ENCODE assay signal across 12 mouse cellular contexts in the genomic region with DNA sequence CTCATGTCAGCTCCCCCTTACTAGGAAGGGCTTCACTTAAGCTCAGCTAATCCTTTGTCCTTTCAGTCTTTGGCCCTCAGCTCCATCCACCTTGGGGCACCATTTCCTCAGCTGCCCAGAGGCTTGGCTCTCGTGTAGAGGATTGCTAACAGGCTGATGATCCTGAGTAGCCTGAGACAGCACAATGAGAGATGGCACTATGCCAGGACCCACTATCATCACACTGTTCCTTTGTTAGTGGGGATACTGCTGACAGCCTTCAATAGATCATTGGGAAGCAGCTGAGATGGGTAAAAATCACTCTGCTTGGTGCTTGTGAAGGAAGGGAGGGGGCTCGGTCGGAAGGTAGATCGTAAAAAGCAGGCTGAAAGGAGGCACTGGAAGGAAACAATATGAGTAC.
DNase-seq lines count a peak whose midpoint lies in the region.
"Had no signal": no experiment of that assay in that cellular context is flagged by ENCODE, and none has a peak within 500 bp of the region (broad histone marks: within the 10 kb centered on the region; RNA-seq: fewer than 3 reads in every experiment).

No protein-coding gene starts in this region.

- DNase-seq in cerebellum, postnatal 10 days = peak; percentile 41 to 44
- DNase-seq in cerebellum, adult 11 months = no peak
- DNase-seq in layer of hippocampus, adult 9-11 months = peak; percentile 44
- DNase-seq in layer of hippocampus, postnatal 10 days (ENCODE audit: low spot score in 2 of 2) = no peak
- DNase-seq in retina, postnatal 1 day = peak; percentile 91
- no peak for DNase-seq in retina, embryonic 14.5 days (ENCODE audit: low spot score)
- DNase-seq in ovary, adult 18-20 months (ENCODE audit: low spot score) = no peak
- no peak for DNase-seq in embryo, embryonic 9.5 days (ENCODE audit: extremely low spot score)
- DNase-seq: adrenal gland, adult 8-10 months; cerebellum, postnatal 25 days; gastrocnemius, postnatal 25 days; thymus, adult 2 months had no signal

Comparison
In these comparisons a context has a peak if more than half of its experiments do, and no peak if none do; other contexts are left out.
1. DNase-seq: peak in cerebellum, postnatal 10 days (2 of 2), layer of hippocampus, adult 9-11 months (single experiment) and retina, postnatal 1 day (single experiment); none in cerebellum, adult 11 months (single experiment), layer of hippocampus, postnatal 10 days (0 of 2), retina, embryonic 14.5 days (single experiment), ovary, adult 18-20 months (single experiment) and embryo, embryonic 9.5 days (single experiment).